Mouse (Mus musculus) intestine, embryonic 14.5 days (tissue): ENCODE data around the gene Adsl. TPM values are rescaled to one million over a fixed set of nuclear protein-coding genes. Genes with fewer than 3 reads are reported as not detected.

ENCODE experiments used
- ATAC-seq: fragments of 200-750 bp; cut with Nextera tagmentation; replicated peaks from 2 replicates; pipeline ENCODE4 v1.8.0; 2017; ENCODE audit warnings: low read depth, moderate number of reproducible peaks, moderate TSS enrichment, moderate library complexity; ENCODE audit not compliant: low FRiP score, low TSS enrichment
- DNase-seq: peaks from one replicate; pipeline ENCODE4 v3.0.0-alpha.2; 2018; ENCODE audit warnings: low spot score
- H3K27ac ChIP-seq: fragments of 300-500 bp; sonication (generic); 2 replicates; pipeline ENCODE4 v1.5.1; 2014; ENCODE audit warnings: low read depth, mild to moderate bottlenecking, control low read depth
- H3K27me3 ChIP-seq: fragments of 300-500 bp; sonication (generic); replicated peaks from 2 replicates; pipeline ENCODE4 v1.6.1; 2014; ENCODE audit warnings: low read length, control low read depth; ENCODE audit not compliant: control insufficient read depth, insufficient read depth
- H3K36me3 ChIP-seq: fragments of 300-500 bp; sonication (generic); 2 replicates; pipeline ENCODE4 v1.6.1; 2014; ENCODE audit warnings: low read length, control low read depth; ENCODE audit not compliant: control insufficient read depth, insufficient read depth
- H3K4me1 ChIP-seq: fragments of 300-500 bp; sonication (generic); replicated peaks from 2 replicates; pipeline ENCODE4 v1.6.1; 2014; ENCODE audit warnings: low read length, control low read depth, mixed read lengths; ENCODE audit not compliant: control insufficient read depth, insufficient read depth
- H3K4me2 ChIP-seq: fragments of 300-500 bp; sonication (generic); 2 replicates; pipeline ENCODE4 v1.6.1; 2014; ENCODE audit warnings: low read length
- H3K4me3 ChIP-seq: fragments of 300-500 bp; sonication (generic); 2 replicates; pipeline ENCODE4 v1.5.1; 2014; ENCODE audit warnings: low read depth, low read length, control low read depth, mixed read lengths
- H3K9ac ChIP-seq: fragments of 300-500 bp; sonication (generic); 2 replicates; pipeline ENCODE4 v1.6.1; 2014; ENCODE audit warnings: mild to moderate bottlenecking, low read length
- H3K9me3 ChIP-seq: fragments of 300-500 bp; sonication (generic); 2 replicates; pipeline ENCODE4 v1.6.1; 2016; ENCODE audit warnings: low read length, control low read depth; ENCODE audit not compliant: control insufficient read depth
- WGBS: fragments of 180-500 bp; shearing (Covaris S2); extraction: QIAGEN DNeasy Blood & Tissue Kit; methylation state at CpG from one replicate; pipeline ENCODE4 v1.1.7; 2014; 5-methylcytosine and 5-hydroxymethylcytosine counted together
- polyA plus RNA-seq: library from polyadenylated mRNA; unstranded; fragments of >200 nt; fragmentation: Nextera tagmentation; extraction: Ambion mirVana; gene quantifications from 2 replicates; pipeline ENCODE4 v1.2.1, GENCODE M21; 2014

Gene Adsl
- polyA plus RNA-seq, 1 experiment from 2014 or later: 175 TPM

DNA sequence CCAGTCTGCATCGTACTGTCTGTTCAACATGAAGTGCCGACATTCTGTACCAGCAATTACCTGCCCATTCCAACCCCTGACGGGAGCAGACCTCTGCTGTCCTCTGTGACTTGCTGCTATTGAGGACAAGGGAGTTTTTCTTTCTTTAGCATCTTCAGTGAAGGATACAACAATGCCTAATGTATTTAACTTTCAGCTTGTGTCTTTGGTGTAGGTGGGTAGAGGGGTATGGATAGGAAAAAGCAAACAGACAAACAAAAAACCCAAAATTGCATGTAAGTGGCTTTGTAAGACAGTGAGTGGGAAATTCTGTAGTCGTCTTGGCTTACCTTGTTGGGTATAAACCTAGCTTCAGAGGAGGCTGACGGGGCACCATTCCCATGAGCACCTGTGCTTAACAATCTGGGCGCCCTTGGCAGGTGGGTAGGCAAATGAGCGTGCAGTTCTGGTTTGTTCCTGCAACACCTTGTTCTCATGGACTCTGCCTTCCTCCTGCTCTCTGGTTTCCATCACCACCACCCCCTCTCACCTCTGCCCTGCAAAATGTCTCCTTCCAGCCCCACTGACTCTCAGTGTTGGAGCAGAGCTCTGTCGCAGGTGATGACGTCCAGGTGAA, 16.8 kb upstream of the Adsl start:
- ATAC-seq (no peak), DNase-seq (no peak)
- WGBS: 92% methylated on average over 9 of the region's 9 CpGs
- Histone ChIP-seq H3K27ac (no peak overlapping the region), H3K27me3 (no peaks in the 10 kb centered on the region), H3K4me3 (no peak overlapping the region), H3K9me3 (no peaks in the 10 kb centered on the region), H3K9ac (no peak overlapping the region), H3K4me2 (no peak overlapping the region), H3K4me1 (no peaks in the 10 kb centered on the region), H3K36me3 (peaks cover 59% of the 10 kb centered on the region)

GRCm38 (mm10) chr15:80934841-80935240, 13.4 kb upstream of the Adsl start:
- H3K27me3 ChIP-seq: no peaks in the 10 kb centered on the region
- no peak for ATAC-seq
- no peaks in the 10 kb centered on the region for H3K4me1 ChIP-seq
- H3K36me3 ChIP-seq: peaks cover 34% of the 10 kb centered on the region
- H3K9ac ChIP-seq: no peak overlapping the region
- no peak overlapping the region for H3K4me3 ChIP-seq
- WGBS: 88% methylated on average over 5 of the region's 5 CpGs
- H3K4me2 ChIP-seq: no peak overlapping the region
- H3K27ac ChIP-seq: no peak overlapping the region
- no peak for DNase-seq
- H3K9me3 ChIP-seq: no peaks in the 10 kb centered on the region

DNA sequence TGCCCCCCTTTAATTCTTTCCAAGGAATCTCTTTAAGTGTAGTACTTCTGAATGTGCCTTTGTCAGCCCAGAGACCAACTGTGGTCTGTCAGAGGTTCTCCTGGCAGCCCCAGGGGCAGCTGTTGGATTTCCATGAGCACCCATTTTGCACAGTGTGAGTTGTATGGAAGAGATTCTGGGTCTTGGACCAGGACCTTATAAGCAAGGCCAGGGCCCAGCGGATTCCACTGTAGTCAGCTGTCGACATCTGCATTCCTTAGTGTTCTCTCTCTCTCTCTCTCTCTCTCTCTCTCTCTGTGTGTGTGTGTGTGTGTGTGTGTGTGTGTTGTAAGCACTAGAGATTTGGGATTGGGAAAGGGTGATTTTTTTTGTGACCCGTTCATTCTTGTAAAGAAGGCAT, 11.6 kb upstream of the Adsl start:
- WGBS: 76% methylated on average over 3 of the region's 3 CpGs
- Histone ChIP-seq H3K36me3 (peaks cover 30% of the 10 kb centered on the region), H3K9ac (no peak overlapping the region), H3K4me2 (no peak overlapping the region), H3K27ac (no peak overlapping the region), H3K27me3 (no peaks in the 10 kb centered on the region), H3K4me3 (no peak overlapping the region), H3K9me3 (no peaks in the 10 kb centered on the region), H3K4me1 (no peaks in the 10 kb centered on the region)
- DNase-seq: no peak
- ATAC-seq: no peak

GRCm38 (mm10) chr15:80938615-80939014, 9.7 kb upstream of the Adsl start:
- Histone ChIP-seq H3K27ac (no peak overlapping the region), H3K4me1 (no peaks in the 10 kb centered on the region), H3K36me3 (peaks cover 21% of the 10 kb centered on the region), H3K9me3 (no peaks in the 10 kb centered on the region), H3K9ac (no peak overlapping the region), H3K4me2 (no peak overlapping the region), H3K27me3 (no peaks in the 10 kb centered on the region), H3K4me3 (no peak overlapping the region)
- WGBS: 84% methylated on average over 4 of the region's 4 CpGs
- ATAC-seq (no peak), DNase-seq (no peak)

DNA sequence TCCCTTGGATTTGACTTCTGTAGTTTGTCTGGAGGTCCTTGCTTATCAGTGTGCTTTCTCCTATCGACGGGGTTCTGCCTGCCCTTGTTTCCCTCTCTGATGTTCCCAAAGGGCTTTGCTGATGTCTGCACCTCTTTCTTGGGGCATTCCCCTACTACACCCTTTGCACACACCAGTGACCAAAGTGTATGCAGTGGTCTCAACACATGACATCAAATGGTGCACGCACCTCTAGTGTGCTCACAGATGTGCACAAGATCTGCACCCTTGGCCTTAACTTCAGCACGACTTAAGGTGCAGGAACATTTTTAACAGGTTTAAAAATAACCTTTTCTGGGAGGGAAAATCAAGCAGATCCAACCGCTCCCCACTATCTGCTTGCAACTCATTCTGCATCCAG, 8.9 kb upstream of the Adsl start:
- WGBS: 91% methylated on average over 5 of the region's 5 CpGs
- Histone ChIP-seq H3K4me2 (no peak overlapping the region), H3K4me1 (no peaks in the 10 kb centered on the region), H3K4me3 (no peak overlapping the region), H3K27me3 (no peaks in the 10 kb centered on the region), H3K27ac (no peak overlapping the region), H3K36me3 (peaks cover 13% of the 10 kb centered on the region; the same call in 1 of the 2 replicates), H3K9ac (no peak overlapping the region), H3K9me3 (no peaks in the 10 kb centered on the region)
- DNase-seq (no peak), ATAC-seq (no peak)

DNA sequence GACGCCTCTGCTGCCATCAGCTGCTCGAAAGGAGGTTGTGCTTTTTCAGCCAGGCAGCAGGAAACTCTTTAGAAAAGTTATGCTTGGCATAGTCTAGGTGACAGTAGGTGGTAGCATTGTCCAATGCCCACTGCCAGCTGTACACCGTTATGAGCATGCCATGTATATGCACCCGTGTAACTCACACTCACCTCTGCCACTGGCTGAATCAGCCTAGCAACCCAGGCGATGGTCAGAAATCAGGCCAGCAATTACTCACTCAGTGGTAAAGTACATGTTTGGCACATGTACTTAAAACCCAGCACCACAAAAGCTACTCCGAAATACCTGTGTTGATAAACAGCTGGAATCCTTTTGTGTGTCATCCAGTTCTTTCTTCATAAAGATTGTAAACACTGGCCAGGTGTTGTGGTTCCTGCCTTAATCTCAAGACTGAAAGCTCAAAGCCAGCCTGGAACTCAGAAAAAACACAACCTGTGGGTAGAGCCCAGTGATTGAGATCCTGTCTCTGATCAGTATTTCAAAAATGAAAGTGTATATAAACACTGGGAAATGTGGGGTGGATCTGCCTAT, 6.7 kb upstream of the Adsl start:
- DNase-seq (no peak), ATAC-seq (no peak)
- H3K4me3 ChIP-seq: no peak overlapping the region
- peaks cover 8% of the 10 kb centered on the region; the same call in 1 of the 2 replicates for H3K36me3 ChIP-seq
- 85% methylated on average over 6 of the region's 6 CpGs for WGBS
- no peaks in the 10 kb centered on the region for H3K9me3 ChIP-seq
- H3K27me3 ChIP-seq: no peaks in the 10 kb centered on the region
- H3K4me1 ChIP-seq: no peaks in the 10 kb centered on the region
- no peak overlapping the region for H3K9ac ChIP-seq
- no peak overlapping the region for H3K4me2 ChIP-seq
- no peak overlapping the region for H3K27ac ChIP-seq

- Histone ChIP-seq H3K4me3 (no peak overlapping the region), H3K27ac (no peak overlapping the region), H3K4me1 (peaks cover 5% of the 10 kb centered on the region; the same call in 1 of the 2 replicates), H3K4me2 (no peak overlapping the region), H3K9me3 (no peaks in the 10 kb centered on the region), H3K9ac (no peak overlapping the region), H3K36me3 (0 out of 2 replicates have a peak, but pooled peaks cover 3% of the 10 kb centered on the region), H3K27me3 (no peaks in the 10 kb centered on the region)
- DNase-seq: no peak
- WGBS: 64% methylated on average over 3 of the region's 3 CpGs
- no peak for ATAC-seq
Observed at GRCm38 (mm10) chr15:80945851-80946250, 2.4 kb upstream of the Adsl start.

DNA sequence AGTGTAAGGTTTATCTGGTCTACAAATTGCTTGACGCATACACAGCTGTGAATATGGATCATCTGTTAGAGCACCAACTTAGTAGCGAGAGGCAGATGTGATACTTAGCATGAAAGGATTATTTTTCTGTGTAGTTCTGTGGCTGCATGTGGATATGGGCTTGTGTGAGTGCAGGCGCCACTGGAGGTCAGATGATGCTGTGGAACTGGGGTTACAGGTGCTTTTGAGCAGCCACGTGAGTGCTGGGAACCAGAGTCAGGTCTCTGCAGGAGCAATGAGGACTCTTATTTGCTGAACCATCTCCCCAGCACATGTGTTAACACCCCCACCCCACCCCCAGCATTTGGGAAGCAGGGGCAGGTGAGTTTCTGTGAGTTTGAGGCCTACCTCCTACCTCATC, 1.1 kb downstream of the Adsl start:
- DNase-seq: no peak
- Histone ChIP-seq H3K4me2 (peak overlapping the region; percentile 92), H3K9me3 (no peaks in the 10 kb centered on the region), H3K36me3 (peaks cover 25% of the 10 kb centered on the region), H3K9ac (peak overlapping the region; percentile 73), H3K4me3 (peak overlapping the region; percentile 97), H3K27me3 (no peaks in the 10 kb centered on the region), H3K27ac (no peak overlapping the region), H3K4me1 (peaks cover 5% of the 10 kb centered on the region; the same call in 1 of the 2 replicates)
- 59% methylated on average over 4 of the region's 4 CpGs for WGBS
- ATAC-seq: no peak

- no peak for ATAC-seq
- Histone ChIP-seq H3K27me3 (no peaks in the 10 kb centered on the region), H3K9me3 (no peaks in the 10 kb centered on the region), H3K36me3 (peaks cover 31% of the 10 kb centered on the region), H3K4me1 (peaks cover 5% of the 10 kb centered on the region; the same call in 1 of the 2 replicates), H3K9ac (no peak overlapping the region), H3K4me2 (no peak overlapping the region), H3K4me3 (no peak overlapping the region), H3K27ac (no peak overlapping the region)
- 91% methylated on average over 7 of the region's 7 CpGs for WGBS
- no peak for DNase-seq
Observed at GRCm38 (mm10) chr15:80950055-80950454, 1.8 kb downstream of the Adsl start.
